Mouse (Mus musculus): ENCODE data around the gene Arl15. TPM values are rescaled to one million over a fixed set of nuclear protein-coding genes. Genes with fewer than 3 reads are reported as not detected.

The Arl15 gene
- 8.4 and 15.6 TPM in 2 replicates for polyA plus RNA-seq (2012; rRNA removed; ENCODE audit: low replicate concordance)

DNA sequence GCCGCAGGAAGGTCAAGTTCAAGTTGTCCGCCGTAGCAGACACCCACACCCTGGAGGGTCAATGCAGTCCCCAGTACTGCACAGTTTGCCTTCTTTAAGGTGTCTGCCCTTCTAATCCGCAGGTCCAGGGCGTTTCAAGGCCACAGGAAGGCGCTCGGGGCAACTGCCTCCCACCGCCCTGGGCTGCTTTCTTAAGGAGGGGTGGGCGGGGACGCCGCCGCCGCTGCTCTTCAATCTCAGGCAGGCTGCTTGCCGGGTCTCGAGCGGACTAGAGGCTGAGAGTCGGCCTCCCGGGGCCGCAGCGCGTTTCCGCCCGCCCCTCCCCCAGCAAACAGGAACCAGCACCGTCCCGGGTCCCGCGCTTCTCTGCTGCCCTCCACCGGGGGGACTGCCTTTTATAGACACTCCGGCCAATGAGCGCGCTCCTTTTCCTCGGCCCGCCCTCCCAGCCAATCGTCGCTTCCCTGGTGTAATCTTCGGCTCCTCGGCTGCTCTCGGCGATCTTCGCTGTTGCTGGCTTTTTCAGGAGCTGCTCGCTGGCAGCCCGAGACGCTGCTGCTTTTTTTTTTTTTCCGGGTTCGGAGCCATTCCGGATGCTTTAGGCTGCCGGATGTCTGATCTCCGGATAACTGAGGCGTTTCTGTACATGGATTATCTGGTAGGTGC is at the start of gene Arl15:
Arl15 (plus strand) TSS at position 467 of the 666 bp plus-strand sequence.

Other genes with a start within 250 kb of the Arl15 start
- gene Snx18, start 175.9 kb upstream of the Arl15 start, polyA plus RNA-seq (2012; rRNA removed; ENCODE audit: low replicate concordance): 16.6 and 31.7 TPM in 2 replicates
- not detected in 2 replicates for gene Hspb3, start 130.8 kb upstream of the Arl15 start, polyA plus RNA-seq (2012; rRNA removed; ENCODE audit: low replicate concordance)

Measured in subcutaneous adipose tissue, adult 2 months (tissue).